In the genomic region with DNA sequence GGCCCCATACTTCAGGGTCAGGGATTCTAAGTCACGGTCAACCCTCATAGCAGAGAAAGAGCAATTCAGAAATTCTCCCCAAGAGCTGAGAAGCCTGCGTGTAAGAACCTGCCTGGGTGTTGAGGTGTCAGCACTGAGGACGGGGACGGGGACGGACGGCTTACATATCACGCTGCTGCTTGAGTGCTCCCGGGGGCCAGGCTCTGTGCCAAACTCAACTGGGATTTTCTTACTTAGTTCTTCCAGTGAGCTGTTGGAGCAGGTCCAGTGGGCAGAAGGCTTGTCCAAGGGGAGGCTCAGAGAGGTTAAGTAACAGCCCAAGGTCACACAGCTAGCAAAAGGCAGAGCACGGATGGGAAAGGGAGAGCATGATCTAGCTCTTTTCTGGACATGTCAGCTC, we compare ENCODE assay signal across 8 mouse cellular contexts. TPM values are rescaled to one million over a fixed set of nuclear protein-coding genes. Genes with fewer than 3 reads are reported as not detected.
DNase-seq lines count a peak whose midpoint lies in the region; ATAC-seq lines count a peak whose summit lies in the region.
"Had no signal": no experiment of that assay in that cellular context is flagged by ENCODE, and none has a peak within 500 bp of the region (broad histone marks: within the 10 kb centered on the region; RNA-seq: fewer than 3 reads in every experiment).

No protein-coding gene starts in this region.

- H3K4me2 ChIP-seq in stomach, embryonic 15.5 days = no peak overlapping the region
- H3K4me2 ChIP-seq in forebrain, embryonic 15.5 days (replicated peaks) = no peak overlapping the region

- H3K4me1 ChIP-seq in megakaryocyte, embryonic 14.5 days = no peaks in the 10 kb centered on the region
- peaks cover 13% of the 10 kb centered on the region for H3K4me1 ChIP-seq in stomach, embryonic 15.5 days
- no peaks in the 10 kb centered on the region for H3K4me1 ChIP-seq in forebrain, embryonic 15.5 days

- no peaks in the 10 kb centered on the region for H3K36me3 ChIP-seq in megakaryocyte, embryonic 14.5 days (replicated peaks; ENCODE audit: low read length)
- H3K36me3 ChIP-seq in stomach, embryonic 15.5 days = no peaks in the 10 kb centered on the region
- no peaks in the 10 kb centered on the region for H3K36me3 ChIP-seq in forebrain, embryonic 15.5 days

- no peak for ATAC-seq in megakaryocyte, adult 5-6 weeks (ENCODE audit: poor library complexity, severe bottlenecking)
- peak; percentile 53 for ATAC-seq in erythroblast, adult 5-6 weeks (replicated peaks; ENCODE audit: low FRiP score, poor library complexity, severe bottlenecking)
- ATAC-seq in stomach, embryonic 15.5 days (ENCODE audit: insufficient read depth, low FRiP score, low read depth) = 0 out of 2 replicates have a peak, but pooled peaks have one; percentile 17
- ATAC-seq in forebrain, embryonic 15.5 days (replicated peaks) = no peak
- ATAC-seq: midbrain, embryonic 16.5 days had no signal

- H3K27ac ChIP-seq in stomach, embryonic 15.5 days = peak overlapping the region; percentile 72; the same call in 1 of the 2 replicates
- no peak overlapping the region for H3K27ac ChIP-seq in forebrain, embryonic 15.5 days (replicated peaks)

- H3K9me3 ChIP-seq in megakaryocyte, embryonic 14.5 days = no peaks in the 10 kb centered on the region
- no peaks in the 10 kb centered on the region for H3K9me3 ChIP-seq in stomach, embryonic 15.5 days
- H3K9me3 ChIP-seq in forebrain, embryonic 15.5 days = no peaks in the 10 kb centered on the region

- peak overlapping the region; percentile 23 for H3K4me3 ChIP-seq in megakaryocyte, embryonic 14.5 days (replicated peaks)
- no peak overlapping the region for H3K4me3 ChIP-seq in stomach, embryonic 15.5 days (replicated peaks)
- no peak overlapping the region for H3K4me3 ChIP-seq in forebrain, embryonic 15.5 days

- H3K27me3 ChIP-seq in megakaryocyte, embryonic 14.5 days (replicated peaks) = peaks cover 82% of the 10 kb centered on the region
- no peaks in the 10 kb centered on the region for H3K27me3 ChIP-seq in stomach, embryonic 15.5 days (replicated peaks)
- H3K27me3 ChIP-seq in forebrain, embryonic 15.5 days = no peaks in the 10 kb centered on the region

- WGBS in stomach, embryonic 15.5 days = 43% methylated on average over 9 of the region's 9 CpGs
- WGBS in forebrain, embryonic 15.5 days = 53% methylated on average over 9 of the region's 9 CpGs

- no peak overlapping the region for H3K9ac ChIP-seq in stomach, embryonic 15.5 days
- H3K9ac ChIP-seq in forebrain, embryonic 15.5 days (replicated peaks) = no peak overlapping the region

- DNase-seq in kidney, postnatal 36 days = peak; percentile 82 to 83
- no peak for DNase-seq in layer of hippocampus, postnatal 25 days (ENCODE audit: extremely low spot score in 1 of 2, low spot score in 1 of 2)

RNA-seq across cellular contexts. Expression of gene Alpl, which starts 44.5 kb away (rescaled TPM):
- polyA plus RNA-seq in megakaryocyte, embryonic 14.5 days (2012; ENCODE audit: insufficient read depth, low replicate concordance) = not detected in 2 replicates
- 0.09 TPM in 1 of 2 replicates, not detected in the other for total RNA-seq in megakaryocyte, adult 5-6 weeks (2015)
- total RNA-seq in megakaryocyte, adult 5-6 weeks (2017) = 0.16 TPM in 1 of 2 replicates, not detected in the other
- not detected in 2 replicates for total RNA-seq in erythroblast, adult 5-6 weeks (2015; ENCODE audit: low replicate concordance)
- total RNA-seq in erythroblast, adult 5-6 weeks (2017; ENCODE audit: low replicate concordance) = 0.42 and 0.85 TPM in 2 replicates
- polyA plus RNA-seq in stomach, embryonic 15.5 days (2015; fragmentation: Nextera tagmentation; extraction: Ambion mirVana) = 9.8 and 10.8 TPM in 2 replicates
- 1 to 10 TPM; 4.9 to 6.4 TPM for total RNA-seq in layer of hippocampus, postnatal 25 days (2021)
- polyA plus RNA-seq in forebrain, embryonic 15.5 days (2015; fragmentation: Nextera tagmentation; extraction: Ambion mirVana) = 6.5 and 8.1 TPM in 2 replicates

Comparison
In these comparisons a context has a peak if more than half of its experiments do, and no peak if none do; other contexts are left out.
1. ATAC-seq: peak in erythroblast, adult 5-6 weeks (single experiment) and stomach, embryonic 15.5 days (single experiment); none in megakaryocyte, adult 5-6 weeks (single experiment) and forebrain, embryonic 15.5 days (single experiment).
2. DNase-seq: peak in kidney, postnatal 36 days (2 of 2); none in layer of hippocampus, postnatal 25 days (0 of 2).